Mouse (Mus musculus) hindbrain, postnatal 0 days (tissue): ENCODE data around the gene Mtx1. TPM values are rescaled to one million over a fixed set of nuclear protein-coding genes. Genes with fewer than 3 reads are reported as not detected.
"Not testable (repeated sequence)": the region's sequence is repeated elsewhere in the genome, so short reads cannot be mapped to it uniquely, and the experiment has no call there.

ENCODE experiments used
- ATAC-seq: fragments of 200-750 bp; cut with Nextera tagmentation; 2 replicates; pipeline ENCODE4 v1.8.0; 2017; ENCODE audit warnings: mild to moderate bottlenecking, moderate TSS enrichment, moderate library complexity
- DNase-seq: peaks from one replicate; pipeline ENCODE4 v3.0.0-alpha.2; 2015; ENCODE audit warnings: low spot score
- H3K27ac ChIP-seq: fragments of 300-500 bp; sonication (generic); 2 replicates; pipeline ENCODE4 v1.5.1; 2014; ENCODE audit warnings: mild to moderate bottlenecking
- H3K27me3 ChIP-seq: fragments of 300-500 bp; sonication (generic); 2 replicates; pipeline ENCODE4 v1.6.1; 2014; ENCODE audit warnings: low read length, mixed read lengths; ENCODE audit not compliant: insufficient read depth
- H3K36me3 ChIP-seq: fragments of 300-500 bp; sonication (generic); 2 replicates; pipeline ENCODE4 v1.6.1; 2014; ENCODE audit warnings: low read length, mixed read lengths; ENCODE audit not compliant: insufficient read depth
- H3K4me1 ChIP-seq: fragments of 300-500 bp; sonication (generic); 2 replicates; pipeline ENCODE4 v1.6.1; 2014; ENCODE audit warnings: antibody characterized with exemption, low read length, mixed read lengths; ENCODE audit not compliant: insufficient read depth
- H3K4me2 ChIP-seq: fragments of 300-500 bp; sonication (generic); 2 replicates; pipeline ENCODE4 v1.6.1; 2014; ENCODE audit warnings: low read depth, mild to moderate bottlenecking, low read length, moderate library complexity, mixed read lengths
- H3K4me3 ChIP-seq: fragments of 300-500 bp; sonication (generic); 2 replicates; pipeline ENCODE4 v1.5.1; 2014; ENCODE audit warnings: low read length
- H3K9ac ChIP-seq: fragments of 300-500 bp; sonication (generic); replicated peaks from 2 replicates; pipeline ENCODE4 v1.6.1; 2014; ENCODE audit warnings: mild to moderate bottlenecking, low read length, moderate library complexity, mixed read lengths
- H3K9me3 ChIP-seq: fragments of 300-500 bp; sonication (generic); 2 replicates; pipeline ENCODE4 v1.6.1; 2016; ENCODE audit warnings: low read length, mixed read lengths
- CTCF ChIP-seq: IDR thresholded peaks from 2 replicates; pipeline ENCODE4 v1.5.1; 2016; ENCODE audit warnings: antibody characterized with exemption, control low read depth, low read depth
- WGBS: fragments of 180-500 bp; shearing (Covaris S2); extraction: QIAGEN DNeasy Blood & Tissue Kit; methylation state at CpG from one replicate; pipeline ENCODE4 v1.1.7; 2014; 5-methylcytosine and 5-hydroxymethylcytosine counted together
- microRNA counts: library from miRNA; unstranded; fragments of <30 nt; microRNA quantifications from one replicate; lab custom pipeline; 2015
- microRNA-seq, 2 experiments: library from miRNA; unstranded; fragments of <30 nt; microRNA quantifications; one replicate each; pipeline ENCODE4; 2016
- polyA plus RNA-seq: library from polyadenylated mRNA; unstranded; fragments of >200 nt; fragmentation: Nextera tagmentation; extraction: Ambion mirVana; gene quantifications from 2 replicates; pipeline ENCODE4 v1.2.1, GENCODE M21; 2015
- total RNA-seq: library from RNA; depleted of rRNA; stranded (reverse); fragments of >200 nt; gene quantifications from 2 replicates; pipeline ENCODE4 v1.2.3, GENCODE M21; 2014; rRNA removed

The Mtx1 gene
- total and polyA plus RNA-seq, 2 experiments from 2014 or later, result 130 to 186 TPM

DNA sequence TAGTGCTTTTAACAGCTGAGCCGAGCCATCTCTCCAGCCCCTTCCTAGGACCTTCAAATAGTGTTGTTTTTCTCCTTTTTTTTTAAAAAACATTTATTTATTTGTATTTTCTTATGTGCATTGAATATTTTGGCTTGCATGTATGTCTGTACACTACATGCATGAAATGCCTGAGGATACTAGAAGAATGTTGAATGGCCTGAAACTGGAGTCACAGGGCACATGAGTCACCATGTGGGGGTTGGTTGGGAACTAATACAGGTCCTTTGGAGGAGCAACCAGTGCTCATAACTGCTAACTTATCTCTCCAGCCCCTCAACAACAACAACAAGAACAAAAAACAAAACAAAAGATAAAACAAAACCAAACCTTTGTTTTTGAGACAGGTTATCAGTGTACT lies 63.8 kb downstream of the Mtx1 start:
- Histone ChIP-seq H3K9ac (no peak overlapping the region), H3K27ac (no peak overlapping the region), H3K4me3 (no peak overlapping the region), H3K36me3 (0 out of 2 replicates have a peak, but pooled peaks cover 7% of the 10 kb centered on the region), H3K4me2 (no peak overlapping the region), H3K27me3 (no peaks in the 10 kb centered on the region), H3K4me1 (peaks cover 17% of the 10 kb centered on the region), H3K9me3 (no peaks in the 10 kb centered on the region)
- ATAC-seq (no peak), DNase-seq (no peak)
- no peak for TF ChIP-seq CTCF
- WGBS, result 80% methylated on average over 1 of the region's 1 CpGs

DNA sequence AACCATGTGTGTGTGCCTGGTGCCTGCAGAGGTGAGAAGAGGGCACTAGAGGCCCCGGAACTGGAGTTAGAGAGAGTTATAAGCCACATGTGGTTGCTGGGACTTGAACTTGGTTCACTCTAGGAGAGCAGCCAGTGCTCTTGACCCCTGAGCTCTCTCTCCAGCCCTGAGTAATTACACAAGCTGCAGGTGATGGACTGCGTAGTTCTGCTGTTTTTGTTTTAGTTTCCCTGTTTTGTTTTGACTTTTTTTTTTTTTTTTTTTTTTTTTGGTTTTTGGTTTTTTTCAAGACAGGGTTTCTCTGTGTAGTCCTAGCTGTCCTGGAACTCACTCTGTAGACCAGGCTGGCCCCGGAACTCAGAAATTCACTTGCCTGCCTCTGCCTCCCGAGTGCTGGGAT lies 65.1 kb downstream of the Mtx1 start:
- Histone ChIP-seq H3K9ac (no peak overlapping the region), H3K4me2 (no peak overlapping the region), H3K4me3 (no peak overlapping the region), H3K4me1 (peaks cover 19% of the 10 kb centered on the region), H3K27me3 (no peaks in the 10 kb centered on the region), H3K27ac (no peak overlapping the region), H3K9me3 (no peaks in the 10 kb centered on the region), H3K36me3 (0 out of 2 replicates have a peak, but pooled peaks cover 1% of the 10 kb centered on the region)
- WGBS, result 82% methylated on average over 4 of the region's 4 CpGs
- no peak for TF ChIP-seq CTCF
- ATAC-seq, result no peak
- no peak for DNase-seq

DNA sequence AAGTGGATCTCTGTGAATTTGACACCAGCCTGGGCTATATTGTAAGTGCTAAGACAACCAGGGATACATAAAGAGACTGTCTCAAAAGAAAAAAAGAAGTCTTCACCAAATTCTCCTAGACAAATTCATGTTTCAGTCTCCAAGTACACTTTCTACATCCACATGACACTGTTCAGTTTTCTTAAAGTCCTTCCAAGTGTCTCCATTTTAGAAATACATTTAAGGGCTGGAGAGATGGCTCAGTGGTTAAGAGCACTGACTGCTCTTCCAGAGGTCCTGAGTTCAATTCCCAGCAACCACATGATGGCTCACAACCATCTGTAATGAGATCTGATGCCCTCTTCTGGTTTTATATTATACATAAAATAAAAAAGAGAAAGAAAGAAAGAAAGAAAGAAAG lies 65.7 kb downstream of the Mtx1 start:
- peaks cover 19% of the 10 kb centered on the region for H3K4me1 ChIP-seq
- not testable (repeated sequence) for H3K4me3 ChIP-seq, H3K9me3 ChIP-seq, DNase-seq, H3K9ac ChIP-seq, H3K36me3 ChIP-seq, H3K27ac ChIP-seq, ATAC-seq, H3K27me3 ChIP-seq, H3K4me2 ChIP-seq

DNA sequence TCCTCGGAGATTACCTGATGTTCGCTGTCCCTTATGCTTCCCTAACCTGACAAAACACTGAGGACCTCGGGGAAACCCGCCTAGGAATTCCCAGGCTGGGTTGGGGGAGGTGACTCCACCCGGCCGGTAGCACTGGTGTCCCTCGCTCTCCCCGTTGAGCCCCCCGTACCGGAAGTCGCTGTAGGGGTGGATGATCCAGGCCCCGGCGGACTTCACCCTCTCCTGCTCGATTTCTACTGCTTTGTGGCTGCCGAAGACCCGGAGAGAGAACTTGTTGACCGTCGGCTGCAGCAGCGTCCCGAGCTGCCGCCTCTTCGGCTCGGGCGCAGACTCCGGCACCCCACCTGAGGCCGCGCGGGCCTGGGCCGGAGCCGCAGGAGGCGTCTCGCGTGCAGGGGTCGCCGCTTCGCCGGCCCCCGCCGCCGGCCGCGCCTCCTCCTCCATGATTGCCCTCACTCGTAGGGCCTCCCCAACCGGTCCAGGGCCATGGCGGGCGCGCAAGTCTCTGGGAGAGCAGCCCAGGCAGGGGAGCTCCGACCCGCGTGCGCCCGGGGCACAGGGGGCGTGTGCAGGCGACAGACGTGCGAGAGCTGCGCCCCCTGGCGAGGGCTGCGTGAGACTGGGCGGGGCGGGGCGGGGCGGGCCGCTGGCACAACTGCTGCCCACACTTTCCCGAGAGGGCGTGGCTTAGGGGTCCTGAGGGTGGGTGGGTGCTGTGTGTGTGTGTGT lies 67.1 kb downstream of the Mtx1 start, which contains the start of gene Hcn3:
TSS of gene Hcn3 (minus strand) at position 581 of the 729 bp plus-strand sequence.
- DNase-seq, result peak; percentile 91
- H3K4me1 ChIP-seq, result peaks cover 14% of the 10 kb centered on the region
- no peaks in the 10 kb centered on the region for H3K27me3 ChIP-seq
- H3K27ac ChIP-seq, result peak within 1 kb of the TSS; percentile 66
- no peaks in the 10 kb centered on the region for H3K36me3 ChIP-seq
- H3K9me3 ChIP-seq, result no peaks in the 10 kb centered on the region
- TF ChIP-seq CTCF, result peak; percentile 49
- peak within 1 kb of the TSS; percentile 78 for H3K4me3 ChIP-seq
- WGBS, result 2% methylated on average over 63 of the region's 66 CpGs
- peak within 1 kb of the TSS; percentile 68 for H3K9ac ChIP-seq
- peak; percentile 87 for ATAC-seq
- peak within 1 kb of the TSS; percentile 79 for H3K4me2 ChIP-seq

DNA sequence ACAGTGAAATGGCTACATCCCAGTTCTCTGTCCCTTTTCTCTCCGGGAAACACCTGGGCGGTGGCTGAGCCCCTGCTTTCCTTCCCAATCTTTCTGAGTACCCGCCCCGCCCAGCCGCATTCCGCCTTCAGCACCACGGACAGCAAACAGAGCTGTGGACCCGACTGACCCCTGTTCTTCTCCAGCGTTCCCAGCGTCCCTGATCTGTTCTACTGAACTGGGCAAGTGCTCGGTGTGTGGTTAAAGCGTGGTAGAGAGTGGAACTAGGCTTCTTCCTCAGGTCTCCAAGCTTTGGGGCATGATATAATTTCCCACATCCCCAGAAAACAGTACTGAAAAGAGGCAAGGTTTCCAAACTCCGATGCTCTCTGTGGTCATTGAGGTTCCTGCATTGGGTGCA lies 67.7 kb downstream of the Mtx1 start:
- Histone ChIP-seq H3K4me2 (peak overlapping the region; percentile 79), H3K9ac (peak overlapping the region; percentile 68), H3K4me3 (peak overlapping the region; percentile 78), H3K9me3 (no peaks in the 10 kb centered on the region), H3K36me3 (no peaks in the 10 kb centered on the region), H3K4me1 (peaks cover 13% of the 10 kb centered on the region), H3K27ac (peak overlapping the region; percentile 66; the same call in 1 of the 2 replicates), H3K27me3 (no peaks in the 10 kb centered on the region)
- TF ChIP-seq CTCF, result no peak
- under 1% methylated on average over 13 of the region's 13 CpGs for WGBS
- DNase-seq (no peak), ATAC-seq (no peak)

MicroRNAs within 50 kb of the gene (microRNA counts, 519-probe panel; counts per million panel counts)
- microRNA mmu-miR-92b (lab: Ali Mortazavi, UCI), result 3,155 counts per million, percentile 52 among the panel's probes with 10 or more counts

Small RNA genes within 50 kb of the gene (microRNA-seq; reads per million reads assigned to microRNA genes)
- gene Mir92b, result 2,867 to 3,418 reads per million in 2 experiments

Other genes starting within 250 kb of the Mtx1 start
- 190 and 197 TPM in 2 replicates for gene Rusc1, start 133.8 kb downstream of the Mtx1 start, total RNA-seq
- 86.0 and 95.6 TPM in 2 replicates for gene Rusc1, start 133.8 kb downstream of the Mtx1 start, polyA plus RNA-seq
- not detected in 2 replicates for gene Gm43738, start 126.0 kb downstream of the Mtx1 start, total RNA-seq
- gene Gm43738, start 126.0 kb downstream of the Mtx1 start, polyA plus RNA-seq, result not detected in 2 replicates
- 340 and 366 TPM in 2 replicates for gene Fdps, start 125.1 kb downstream of the Mtx1 start, total RNA-seq
- gene Fdps, start 125.1 kb downstream of the Mtx1 start, polyA plus RNA-seq, result 310 and 341 TPM in 2 replicates
- gene Pklr, start 90.9 kb downstream of the Mtx1 start, total RNA-seq, result not detected in 2 replicates
- gene Pklr, start 90.9 kb downstream of the Mtx1 start, polyA plus RNA-seq, result 0.10 and 0.21 TPM in 2 replicates
- 83.8 and 85.7 TPM in 2 replicates for gene Hcn3, start 66.9 kb downstream of the Mtx1 start, total RNA-seq
- 33.5 and 38.1 TPM in 2 replicates for gene Hcn3, start 66.9 kb downstream of the Mtx1 start, polyA plus RNA-seq
- gene Clk2, start 62.3 kb downstream of the Mtx1 start, total RNA-seq, result 36.3 and 43.1 TPM in 2 replicates
- 13.3 and 13.7 TPM in 2 replicates for gene Clk2, start 62.3 kb downstream of the Mtx1 start, polyA plus RNA-seq
- gene Scamp3, start 49.6 kb downstream of the Mtx1 start, total RNA-seq, result 60.4 and 77.5 TPM in 2 replicates
- 139 and 143 TPM in 2 replicates for gene Scamp3, start 49.6 kb downstream of the Mtx1 start, polyA plus RNA-seq
- 15.2 and 19.7 TPM in 2 replicates for gene Fam189b, start 43.9 kb downstream of the Mtx1 start, total RNA-seq
- gene Fam189b, start 43.9 kb downstream of the Mtx1 start, polyA plus RNA-seq, result 29.1 and 29.2 TPM in 2 replicates
- 62.5 and 77.4 TPM in 2 replicates for gene Gba, start 24.2 kb downstream of the Mtx1 start, total RNA-seq
- 45.8 and 46.8 TPM in 2 replicates for gene Gba, start 24.2 kb downstream of the Mtx1 start, polyA plus RNA-seq
- 29.4 and 37.9 TPM in 2 replicates for gene Thbs3, start 11.9 kb downstream of the Mtx1 start, total RNA-seq
- 36.8 and 37.2 TPM in 2 replicates for gene Thbs3, start 11.9 kb downstream of the Mtx1 start, polyA plus RNA-seq
- 1.9 TPM in 2 replicates for gene Muc1, start 2.0 kb upstream of the Mtx1 start, total RNA-seq
- 0.82 and 1.5 TPM in 2 replicates for gene Muc1, start 2.0 kb upstream of the Mtx1 start, polyA plus RNA-seq
- 74.9 and 111 TPM in 2 replicates for gene Krtcap2, start 18.9 kb upstream of the Mtx1 start, total RNA-seq
- gene Krtcap2, start 18.9 kb upstream of the Mtx1 start, polyA plus RNA-seq, result 250 and 268 TPM in 2 replicates
- gene Trim46, start 19.2 kb upstream of the Mtx1 start, total RNA-seq, result 97.9 and 101 TPM in 2 replicates
- gene Trim46, start 19.2 kb upstream of the Mtx1 start, polyA plus RNA-seq, result 42.9 and 49.8 TPM in 2 replicates
- 295 and 347 TPM in 2 replicates for gene Dpm3, start 32.3 kb upstream of the Mtx1 start, total RNA-seq
- gene Dpm3, start 32.3 kb upstream of the Mtx1 start, polyA plus RNA-seq, result 95.5 and 97.8 TPM in 2 replicates
- gene Slc50a1, start 43.5 kb upstream of the Mtx1 start, total RNA-seq, result 30.1 and 30.8 TPM in 2 replicates
- 47.2 and 49.1 TPM in 2 replicates for gene Slc50a1, start 43.5 kb upstream of the Mtx1 start, polyA plus RNA-seq
- gene Efna1, start 54.1 kb upstream of the Mtx1 start, total RNA-seq, result 3.9 and 5.9 TPM in 2 replicates
- gene Efna1, start 54.1 kb upstream of the Mtx1 start, polyA plus RNA-seq, result 7.4 and 10.9 TPM in 2 replicates
- gene Efna3, start 95.9 kb upstream of the Mtx1 start, total RNA-seq, result 107 and 171 TPM in 2 replicates
- gene Efna3, start 95.9 kb upstream of the Mtx1 start, polyA plus RNA-seq, result 57.0 and 61.4 TPM in 2 replicates
- gene Efna4, start 110.9 kb upstream of the Mtx1 start, total RNA-seq, result 7.6 and 9.6 TPM in 2 replicates
- gene Efna4, start 110.9 kb upstream of the Mtx1 start, polyA plus RNA-seq, result 3.5 and 4.2 TPM in 2 replicates
- gene Adam15, start 122.9 kb upstream of the Mtx1 start, total RNA-seq, result 94.4 and 107 TPM in 2 replicates
- gene Adam15, start 122.9 kb upstream of the Mtx1 start, polyA plus RNA-seq, result 67.6 and 73.2 TPM in 2 replicates
- 0.07 and 0.31 TPM in 2 replicates for gene Dcst2, start 134.9 kb upstream of the Mtx1 start, total RNA-seq
- gene Dcst2, start 134.9 kb upstream of the Mtx1 start, polyA plus RNA-seq, result 0.20 and 0.42 TPM in 2 replicates
- gene Dcst1, start 138.2 kb upstream of the Mtx1 start, total RNA-seq, result 0.05 TPM in 1 of 2 replicates, not detected in the other
- gene Dcst1, start 138.2 kb upstream of the Mtx1 start, polyA plus RNA-seq, result 1.00 and 1.1 TPM in 2 replicates
- 3.7 and 5.4 TPM in 2 replicates for gene Zbtb7b, start 167.7 kb upstream of the Mtx1 start, total RNA-seq
- 0.73 and 0.82 TPM in 2 replicates for gene Zbtb7b, start 167.7 kb upstream of the Mtx1 start, polyA plus RNA-seq
- not detected in 2 replicates for gene Lenep, start 175.7 kb upstream of the Mtx1 start, total RNA-seq
- not detected in 2 replicates for gene Lenep, start 175.7 kb upstream of the Mtx1 start, polyA plus RNA-seq
- gene Flad1, start 184.8 kb upstream of the Mtx1 start, total RNA-seq, result 32.1 and 40.7 TPM in 2 replicates
- gene Flad1, start 184.8 kb upstream of the Mtx1 start, polyA plus RNA-seq, result 23.8 and 26.8 TPM in 2 replicates
- 43.6 and 45.6 TPM in 2 replicates for gene Cks1b, start 191.3 kb upstream of the Mtx1 start, total RNA-seq
- 103 and 107 TPM in 2 replicates for gene Cks1b, start 191.3 kb upstream of the Mtx1 start, polyA plus RNA-seq
- gene Shc1, start 191.4 kb upstream of the Mtx1 start, total RNA-seq, result 29.6 and 33.4 TPM in 2 replicates
- 12.8 and 13.9 TPM in 2 replicates for gene Shc1, start 191.4 kb upstream of the Mtx1 start, polyA plus RNA-seq
- 74.1 and 74.7 TPM in 2 replicates for gene Pygo2, start 203.1 kb upstream of the Mtx1 start, total RNA-seq
- gene Pygo2, start 203.1 kb upstream of the Mtx1 start, polyA plus RNA-seq, result 28.8 and 31.0 TPM in 2 replicates
- 22.5 and 33.6 TPM in 2 replicates for gene Pbxip1, start 209.6 kb upstream of the Mtx1 start, total RNA-seq
- gene Pbxip1, start 209.6 kb upstream of the Mtx1 start, polyA plus RNA-seq, result 28.5 and 31.3 TPM in 2 replicates
- gene Pmvk, start 227.5 kb upstream of the Mtx1 start, total RNA-seq, result 65.4 and 74.2 TPM in 2 replicates
- gene Pmvk, start 227.5 kb upstream of the Mtx1 start, polyA plus RNA-seq, result 117 and 120 TPM in 2 replicates